Mouse (Mus musculus) testis, adult 10 weeks (tissue): Measurements from ENCODE around the gene Rtl10. TPM values are rescaled to one million over a fixed set of nuclear protein-coding genes. Genes with fewer than 3 reads are reported as not detected.

ENCODE experiments used
- polyA plus RNA-seq: library from polyadenylated mRNA; stranded (reverse); fragments of 350-450 nt; fragmentation: Illumina TruSeq; extraction: RNeasy Lipid Tissue Mini Kit (QIAGEN cat#74804); gene quantifications from one replicate; pipeline ENCODE4 v1.2.3, GENCODE M21; 2014; ENCODE audit warnings: low read depth, low replicate concordance

Gene Rtl10
- not detected for polyA plus RNA-seq

DNA sequence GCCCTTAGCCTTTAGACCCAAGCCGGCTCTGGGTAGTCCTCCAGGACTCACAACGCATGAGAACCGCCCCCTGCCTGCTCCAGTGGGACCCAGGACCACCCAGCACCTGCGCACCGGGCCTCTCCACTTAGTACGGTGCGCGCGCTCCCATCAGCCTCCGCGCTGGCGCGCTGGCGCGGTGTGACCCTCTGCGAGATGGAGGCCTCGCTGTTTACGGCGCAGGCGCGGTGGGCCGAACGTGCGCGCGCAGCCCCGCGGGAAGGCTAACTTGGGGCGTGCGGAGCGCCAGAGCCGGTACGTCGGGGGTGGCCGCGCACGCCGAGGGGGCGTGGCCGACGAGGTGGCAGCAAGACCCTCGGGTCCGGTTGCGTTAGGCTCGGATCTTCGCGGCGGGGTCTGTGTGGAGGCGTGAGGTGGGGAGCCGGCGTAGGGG is at the start of gene Rtl10, which contains the start of gene Gnb1l:
Gene Rtl10 (plus strand): TSS at position 344 of the 433 bp plus-strand sequence.
Gene Gnb1l (plus strand): TSS at position 156 of the 433 bp plus-strand sequence.

Other genes with a start within 250 kb of the Rtl10 start
- gene Gm49776, start 240.6 kb upstream of the Rtl10 start, polyA plus RNA-seq: not detected
- gene Dgcr8, start 209.7 kb upstream of the Rtl10 start, polyA plus RNA-seq: 27.5 TPM
- 3.0 TPM for gene Tango2, start 150.8 kb upstream of the Rtl10 start, polyA plus RNA-seq
- gene Arvcf, start 150.7 kb upstream of the Rtl10 start, polyA plus RNA-seq: 0.08 TPM
- gene Txnrd2, start 72.5 kb upstream of the Rtl10 start, polyA plus RNA-seq: 0.42 TPM
- gene Comt, start 72.0 kb upstream of the Rtl10 start, polyA plus RNA-seq: 2.1 TPM
- 15.6 TPM for gene Gnb1l, start 188 bp upstream of the Rtl10 start, polyA plus RNA-seq
- gene Tbx1, start 91.8 kb downstream of the Rtl10 start, polyA plus RNA-seq: 1.8 TPM
- gene Gp1bb, start 123.5 kb downstream of the Rtl10 start, polyA plus RNA-seq: 1.3 TPM
- 1.8 TPM for gene Gm49601, start 127.5 kb downstream of the Rtl10 start, polyA plus RNA-seq
- gene Sept5, start 131.1 kb downstream of the Rtl10 start, polyA plus RNA-seq: 3.5 TPM